Mouse (Mus musculus) spleen, postnatal 10 days (tissue): ENCODE data around the gene Gm10639.
"Not testable (repeated sequence)": the region's sequence is repeated elsewhere in the genome, so short reads cannot be mapped to it uniquely, and the experiment has no call there.

Source experiments
- DNase-seq, 2 experiments: peaks; one replicate each; pipeline ENCODE4 v3.0.0; 2021 to 2022; ENCODE audit warnings: low spot score in 2 of 2

Gene Gm10639

GRCm38 (mm10) chr9:78347004-78347403, 57.3 kb downstream of the Gm10639 start:
- DNase-seq = no peak

GRCm38 (mm10) chr9:78348206-78349004, 58.7 kb downstream of the Gm10639 start:
- not testable (repeated sequence) for DNase-seq

GRCm38 (mm10) chr9:78349141-78349540, 59.4 kb downstream of the Gm10639 start:
- not testable (repeated sequence) for DNase-seq

- not testable (repeated sequence) for DNase-seq
Measured at GRCm38 (mm10) chr9:78350007-78350406, 60.3 kb downstream of the Gm10639 start.

GRCm38 (mm10) chr9:78351504-78352220, 61.9 kb downstream of the Gm10639 start:
- DNase-seq = no peak
